In the genomic region with DNA sequence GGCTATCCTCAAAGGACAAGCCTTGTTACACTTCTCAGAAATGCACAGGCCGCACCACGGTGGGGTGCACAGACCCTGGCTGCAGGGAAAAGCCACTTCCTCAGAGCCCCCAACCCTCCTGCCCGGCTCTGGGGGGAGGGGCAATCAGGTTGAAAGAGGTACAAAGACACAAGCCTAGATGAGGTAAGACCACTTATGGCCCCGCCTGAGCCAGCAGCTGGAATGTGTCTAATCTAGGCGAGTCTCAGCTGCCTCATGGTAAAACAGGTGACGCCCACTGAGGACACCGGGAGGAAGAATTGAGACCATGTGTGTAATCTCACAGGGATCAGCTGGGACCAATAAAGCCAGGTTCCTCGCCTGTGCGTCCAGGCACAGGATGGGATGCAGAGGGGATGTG, we compare ENCODE assay signal across 11 mouse cellular contexts. TPM values are rescaled to one million over a fixed set of nuclear protein-coding genes. Genes with fewer than 3 reads are reported as not detected.
DNase-seq lines count a peak whose midpoint lies in the region; ATAC-seq and TF ChIP-seq lines count a peak whose summit lies in the region.
"Had no signal": no experiment of that assay in that cellular context is flagged by ENCODE, and none has a peak within 500 bp of the region (broad histone marks: within the 10 kb centered on the region; RNA-seq: fewer than 3 reads in every experiment).

No protein-coding gene starts in this region.

- no peaks in the 10 kb centered on the region for H3K9me3 ChIP-seq in heart, embryonic 15.5 days (replicated peaks)
- H3K9me3 ChIP-seq in lung, embryonic 16.5 days (ENCODE audit: control insufficient read depth, low read length), result no peaks in the 10 kb centered on the region
- H3K9me3 ChIP-seq in intestine, embryonic 15.5 days, result no peaks in the 10 kb centered on the region
- no peaks in the 10 kb centered on the region for H3K9me3 ChIP-seq in stomach, postnatal 0 days (ENCODE audit: control insufficient read depth, low read length)

- intact Hi-C loops in left cerebral cortex, postnatal 10 days (cut with DNase I), result no loop called here

- peak overlapping the region; percentile 91 for H3K27ac ChIP-seq in heart, embryonic 15.5 days
- peak overlapping the region; percentile 81 for H3K27ac ChIP-seq in lung, embryonic 16.5 days (ENCODE audit: low read length)
- no peak overlapping the region for H3K27ac ChIP-seq in intestine, embryonic 15.5 days
- H3K27ac ChIP-seq in stomach, postnatal 0 days (replicated peaks), result peak overlapping the region; percentile 58; the same call in 1 of the 2 replicates

- H3K9ac ChIP-seq in heart, embryonic 15.5 days, result peak overlapping the region; percentile 39
- no peak overlapping the region for H3K9ac ChIP-seq in lung, embryonic 16.5 days (ENCODE audit: low read length)
- H3K9ac ChIP-seq in intestine, embryonic 15.5 days, result no peak overlapping the region
- no peak overlapping the region for H3K9ac ChIP-seq in stomach, postnatal 0 days (ENCODE audit: low read length)

- H3K4me2 ChIP-seq in heart, embryonic 15.5 days, result peak overlapping the region; percentile 47
- no peak overlapping the region for H3K4me2 ChIP-seq in lung, embryonic 16.5 days (ENCODE audit: low read depth, low read length)
- no peak overlapping the region for H3K4me2 ChIP-seq in intestine, embryonic 15.5 days (replicated peaks)
- H3K4me2 ChIP-seq in stomach, postnatal 0 days (replicated peaks; ENCODE audit: low read depth), result no peak overlapping the region

- no peaks in the 10 kb centered on the region for H3K27me3 ChIP-seq in heart, embryonic 15.5 days
- H3K27me3 ChIP-seq in lung, embryonic 16.5 days (ENCODE audit: control insufficient read depth, insufficient read depth, low read depth, low read length), result no peaks in the 10 kb centered on the region
- no peaks in the 10 kb centered on the region for H3K27me3 ChIP-seq in intestine, embryonic 15.5 days (replicated peaks)
- H3K27me3 ChIP-seq in stomach, postnatal 0 days (ENCODE audit: control insufficient read depth, insufficient read depth, low read length), result no peaks in the 10 kb centered on the region

- H3K4me3 ChIP-seq in heart, embryonic 15.5 days, result no peak overlapping the region
- no peak overlapping the region for H3K4me3 ChIP-seq in lung, embryonic 16.5 days (ENCODE audit: low read length)
- H3K4me3 ChIP-seq in intestine, embryonic 15.5 days (replicated peaks), result no peak overlapping the region
- no peak overlapping the region for H3K4me3 ChIP-seq in stomach, postnatal 0 days (ENCODE audit: low read depth, low read length)

- DNase-seq in heart, postnatal 4 days, result no peak
- no peak for DNase-seq in lung, postnatal 25 days (ENCODE audit: low spot score)
- DNase-seq in stomach, postnatal 0 days (ENCODE audit: low spot score), result no peak
- DNase-seq in left cerebral cortex, postnatal 10 days (ENCODE audit: extremely low spot score in 1 of 2, low spot score in 2 of 2), result no peak
- DNase-seq in urinary bladder, adult 18-20 months (ENCODE audit: low spot score in 2 of 2), result no peak
- DNase-seq: kidney, adult 9 months; thymus, adult 2 months had no signal

- TF ChIP-seq EP300 in stomach, postnatal 0 days (optimal IDR thresholded peaks at IDR 0.05), result no peak

- ATAC-seq in heart, embryonic 15.5 days (replicated peaks; ENCODE audit: insufficient number of reproducible peaks, insufficient read depth, low FRiP score, low read depth), result peak; percentile 15; the same call in 1 of the 2 replicates
- peak; percentile 50; the same call in 1 of the 2 replicates for ATAC-seq in lung, embryonic 16.5 days (ENCODE audit: low read depth)
- 0 out of 2 replicates have a peak, but pooled peaks have one; percentile 5 for ATAC-seq in intestine, embryonic 15.5 days
- ATAC-seq in stomach, postnatal 0 days (ENCODE audit: low FRiP score, low TSS enrichment), result no peak
- ATAC-seq: activated CD4-positive, CD25-positive, alpha-beta regulatory T cell, adult 4 months had no signal

- 26% methylated on average over 9 of the region's 9 CpGs for WGBS in heart, embryonic 15.5 days
- WGBS in lung, embryonic 16.5 days, result 44% methylated on average over 9 of the region's 9 CpGs
- WGBS in intestine, embryonic 15.5 days, result 45% methylated on average over 9 of the region's 9 CpGs
- WGBS in stomach, postnatal 0 days, result 40% methylated on average over 9 of the region's 9 CpGs

- no peaks in the 10 kb centered on the region for H3K36me3 ChIP-seq in heart, embryonic 15.5 days
- no peaks in the 10 kb centered on the region for H3K36me3 ChIP-seq in lung, embryonic 16.5 days (ENCODE audit: control insufficient read depth, insufficient read depth, low read length)
- no peaks in the 10 kb centered on the region for H3K36me3 ChIP-seq in intestine, embryonic 15.5 days
- no peaks in the 10 kb centered on the region; the same call in 1 of the 2 replicates for H3K36me3 ChIP-seq in stomach, postnatal 0 days (ENCODE audit: control insufficient read depth, insufficient read depth, low read length)

- peaks cover 85% of the 10 kb centered on the region for H3K4me1 ChIP-seq in heart, embryonic 15.5 days (replicated peaks)
- peaks cover 64% of the 10 kb centered on the region for H3K4me1 ChIP-seq in lung, embryonic 16.5 days (replicated peaks; ENCODE audit: control insufficient read depth, insufficient read depth, low read length)
- H3K4me1 ChIP-seq in intestine, embryonic 15.5 days (replicated peaks), result peaks cover 60% of the 10 kb centered on the region
- peaks cover 20% of the 10 kb centered on the region for H3K4me1 ChIP-seq in stomach, postnatal 0 days (replicated peaks; ENCODE audit: control insufficient read depth, insufficient read depth)

- TF ChIP-seq CTCF in stomach, postnatal 0 days (IDR thresholded peaks at IDR 0.05; ENCODE audit: low read depth), result no peak

RNA-seq across cellular contexts. Expression of a gene that starts 25.2 kb away (rescaled TPM):
- 8.6 and 10.7 TPM in 2 replicates for polyA plus RNA-seq in heart, embryonic 15.5 days (2015; fragmentation: Nextera tagmentation; extraction: Ambion mirVana)
- total RNA-seq in heart, postnatal 4 days (2021), result 10 to 100 TPM; 69.3 to 70.9 TPM
- polyA plus RNA-seq in lung, embryonic 16.5 days (2015; fragmentation: Nextera tagmentation; extraction: Ambion mirVana), result 12.4 and 16.1 TPM in 2 replicates
- 4.0 and 4.8 TPM in 2 replicates for polyA plus RNA-seq in intestine, embryonic 15.5 days (2015; fragmentation: Nextera tagmentation; extraction: Ambion mirVana)
- polyA plus RNA-seq in stomach, postnatal 0 days (2015; fragmentation: Nextera tagmentation; extraction: Ambion mirVana), result 5.5 and 6.9 TPM in 2 replicates
- total RNA-seq in left cerebral cortex, postnatal 10 days (2021), result 10 to 100 TPM; 13.1 to 18.7 TPM
- polyA plus RNA-seq: activated CD4-positive, CD25-positive, alpha-beta regulatory T cell, adult 4 months had no signal
